Mouse (Mus musculus) lung, postnatal 36 days (tissue): ENCODE measurements around the gene Srrm3.

Experiments used
- DNase-seq: peaks from one replicate; pipeline ENCODE4 v3.0.0; 2022; ENCODE audit warnings: mixed read lengths

Srrm3 gene

DNA sequence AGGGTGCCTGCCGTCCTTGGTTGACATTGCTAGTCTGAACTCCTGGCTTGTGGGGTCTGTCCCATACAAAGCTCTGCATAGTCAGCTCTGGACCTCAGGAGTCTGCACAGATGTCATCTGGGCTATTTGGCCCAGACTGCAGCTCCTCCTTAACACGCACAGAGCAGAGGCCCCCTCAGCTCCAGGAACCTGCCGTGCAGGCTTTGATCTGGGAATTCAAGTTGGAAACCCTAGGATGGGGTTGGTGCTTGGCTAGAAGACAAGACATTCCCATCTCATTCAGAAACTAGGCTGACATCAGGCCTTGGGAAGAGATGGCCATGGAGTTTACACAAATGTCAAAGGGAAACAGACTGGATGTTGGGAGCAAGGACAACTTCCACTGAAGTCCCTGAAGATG lies 17.8 kb downstream of the Srrm3 start:
- no peak for DNase-seq

DNA sequence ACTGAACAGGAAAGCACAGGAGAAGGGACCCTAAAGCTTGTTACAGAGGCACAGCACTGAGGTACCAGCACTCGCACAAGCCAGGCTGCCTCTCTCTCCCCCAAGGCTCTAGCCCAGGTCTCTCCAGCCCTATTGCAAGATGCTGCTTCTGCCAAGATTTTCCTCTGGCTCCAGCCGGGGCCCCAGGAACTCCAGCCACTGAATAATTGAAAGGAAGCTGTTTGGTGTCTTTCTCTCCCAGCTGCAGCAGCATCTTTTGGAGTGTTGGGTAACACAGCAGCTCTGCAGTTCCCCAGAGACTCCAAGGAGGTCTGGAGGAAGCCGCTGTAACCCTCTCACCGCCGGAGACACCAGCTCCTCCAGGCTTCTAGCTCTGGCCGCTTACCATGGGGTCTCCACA lies 19.5 kb downstream of the Srrm3 start:
- no peak for DNase-seq

DNA sequence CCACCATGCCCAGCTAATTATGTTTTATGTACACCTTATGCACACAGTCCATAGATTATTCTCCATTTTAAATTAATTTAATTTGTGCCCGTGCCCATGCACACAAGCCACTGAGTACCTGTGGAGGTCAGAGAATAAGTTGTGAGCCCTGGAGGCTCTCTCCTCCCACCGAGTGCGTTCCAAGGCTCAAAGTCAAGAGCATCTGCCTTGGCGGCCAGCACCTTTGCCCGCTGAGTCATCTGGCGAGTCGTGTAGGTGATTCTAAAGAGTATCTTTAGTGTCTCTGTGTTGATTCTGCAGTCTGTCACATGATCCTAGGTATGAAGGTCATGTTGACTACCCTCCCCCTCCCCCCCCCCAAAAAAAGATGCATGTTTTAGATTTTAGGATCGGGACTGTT lies 22.7 kb downstream of the Srrm3 start:
- no peak for DNase-seq

DNA sequence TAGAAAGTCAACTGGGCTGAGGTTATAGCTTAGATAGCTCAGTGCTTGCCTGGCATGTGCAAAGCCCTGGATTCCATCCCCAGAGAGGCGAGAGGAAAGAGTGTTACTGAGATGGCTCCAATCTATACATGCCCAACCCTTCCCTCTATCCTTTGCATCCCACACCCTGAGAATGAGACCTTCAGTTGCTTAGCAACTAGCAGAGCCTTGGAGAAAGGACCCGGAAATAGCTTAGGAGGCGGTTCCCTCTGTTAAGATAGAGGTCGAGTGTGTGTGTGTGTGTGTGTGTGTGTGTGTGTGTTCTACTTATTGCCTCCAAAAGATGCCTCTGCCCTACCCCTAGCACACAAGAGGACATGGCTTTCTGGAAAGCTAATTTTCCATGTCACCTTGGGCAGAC lies 26.0 kb downstream of the Srrm3 start:
- DNase-seq, result no peak

DNA sequence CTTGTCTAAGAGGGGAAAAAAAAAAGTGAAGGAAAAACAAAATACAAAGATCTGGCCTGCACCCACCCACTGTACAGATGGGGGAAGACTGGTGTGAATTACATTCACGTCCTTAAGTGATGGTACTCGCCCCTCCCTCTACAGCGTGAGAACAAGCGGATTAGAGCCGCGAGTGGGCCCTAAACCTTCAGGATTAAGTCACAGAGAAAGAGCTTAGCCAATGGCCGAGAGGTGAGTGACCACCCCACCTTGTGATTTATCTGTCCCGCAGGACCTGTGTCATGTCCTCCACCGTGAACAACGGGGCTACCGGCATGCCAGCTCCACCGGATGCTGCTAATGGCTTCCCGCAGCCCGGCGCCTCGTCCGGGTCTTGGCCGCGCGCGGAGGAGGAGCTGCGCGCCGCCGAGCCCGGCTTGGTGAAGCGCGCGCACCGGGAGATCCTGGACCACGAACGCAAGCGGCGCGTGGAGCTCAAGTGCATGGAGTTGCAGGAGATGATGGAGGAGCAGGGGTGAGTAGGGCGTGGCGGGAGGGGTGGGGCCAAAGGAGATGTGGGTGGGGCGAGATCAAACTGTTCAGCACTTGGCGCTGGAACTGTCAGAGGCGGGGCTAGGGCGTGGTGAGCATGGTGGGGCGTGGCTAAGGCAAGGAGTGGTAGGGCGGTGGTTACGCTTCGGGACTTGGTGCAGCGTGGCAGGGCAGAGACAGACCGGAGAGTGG lies 28.2 kb downstream of the Srrm3 start:
- DNase-seq, result peak; percentile 39

DNA sequence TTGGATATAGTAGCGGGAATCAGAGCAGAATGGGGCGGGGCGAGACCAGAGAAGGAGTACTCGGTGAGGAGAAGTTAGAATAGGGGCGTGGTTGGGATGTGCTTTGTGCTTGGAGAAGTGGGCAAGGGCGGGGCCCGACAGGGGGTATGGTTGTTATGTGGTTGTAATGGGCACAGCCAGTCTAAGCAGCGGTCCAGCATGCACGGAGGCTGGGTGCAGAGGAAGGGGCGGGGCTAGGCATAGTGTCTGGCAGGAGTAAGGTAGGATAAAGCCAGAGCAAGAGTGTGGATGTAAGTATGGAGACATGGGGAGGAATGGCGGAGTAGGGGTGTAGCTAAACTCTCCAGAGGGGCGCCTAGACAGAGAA lies 28.8 kb downstream of the Srrm3 start:
- DNase-seq, result no peak

DNA sequence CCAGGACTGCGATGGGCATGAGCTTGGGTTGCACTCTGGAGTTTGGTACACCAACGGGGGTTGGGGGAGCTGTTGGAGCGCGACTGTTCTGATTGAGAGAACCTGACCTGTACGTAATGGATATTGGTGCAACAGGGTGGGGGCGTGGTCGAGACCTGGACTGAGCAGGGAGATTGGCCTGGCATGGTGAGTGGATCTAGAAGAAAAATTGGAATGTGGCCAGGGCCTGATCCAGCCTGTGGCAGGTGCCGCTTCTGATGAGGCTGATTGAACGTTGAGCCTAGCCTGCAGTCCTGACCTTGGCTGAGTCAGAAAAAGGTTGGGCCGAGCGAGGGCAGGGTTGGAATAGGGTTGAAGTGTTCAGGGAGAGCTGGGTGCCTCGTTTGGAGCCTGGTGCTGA lies 29.3 kb downstream of the Srrm3 start:
- DNase-seq, result no peak

DNA sequence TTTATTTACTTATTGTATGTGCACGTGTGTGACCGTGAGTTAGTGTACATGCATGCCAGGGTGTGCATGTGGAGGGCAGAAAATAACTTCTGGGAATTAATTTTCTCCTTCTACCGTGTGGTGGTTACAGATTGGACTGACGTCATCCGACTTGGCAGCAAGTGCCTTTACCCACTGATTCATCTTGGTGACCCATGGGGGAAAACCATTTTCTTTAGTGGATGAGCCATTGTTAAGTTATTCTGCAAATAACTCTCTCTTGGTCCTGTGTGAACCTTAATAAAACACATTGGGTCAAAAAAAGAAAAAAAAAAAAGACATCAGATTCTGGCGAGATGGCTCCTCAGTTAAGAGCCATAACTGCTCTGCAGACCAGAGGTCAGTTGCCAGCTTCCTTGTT lies 35.0 kb downstream of the Srrm3 start:
- no peak for DNase-seq

DNA sequence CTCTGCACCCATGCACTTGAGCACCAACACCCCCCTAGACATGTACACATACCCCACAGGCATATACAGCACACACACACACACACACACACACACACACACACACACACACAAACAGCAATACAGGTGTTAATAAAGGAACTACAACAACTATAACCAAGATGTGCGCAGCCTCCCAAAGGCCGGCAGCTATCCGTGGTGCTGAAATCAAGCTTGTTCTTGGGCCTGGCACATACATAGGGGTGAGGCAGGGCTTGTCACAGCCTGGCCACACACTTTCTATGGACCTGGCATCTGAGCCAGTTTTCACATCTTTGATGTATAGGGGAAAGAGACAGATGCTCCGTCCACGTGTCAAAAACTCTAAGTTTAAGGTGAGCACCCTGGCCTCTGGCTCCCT lies 36.7 kb downstream of the Srrm3 start:
- peak; percentile 33 for DNase-seq

DNA sequence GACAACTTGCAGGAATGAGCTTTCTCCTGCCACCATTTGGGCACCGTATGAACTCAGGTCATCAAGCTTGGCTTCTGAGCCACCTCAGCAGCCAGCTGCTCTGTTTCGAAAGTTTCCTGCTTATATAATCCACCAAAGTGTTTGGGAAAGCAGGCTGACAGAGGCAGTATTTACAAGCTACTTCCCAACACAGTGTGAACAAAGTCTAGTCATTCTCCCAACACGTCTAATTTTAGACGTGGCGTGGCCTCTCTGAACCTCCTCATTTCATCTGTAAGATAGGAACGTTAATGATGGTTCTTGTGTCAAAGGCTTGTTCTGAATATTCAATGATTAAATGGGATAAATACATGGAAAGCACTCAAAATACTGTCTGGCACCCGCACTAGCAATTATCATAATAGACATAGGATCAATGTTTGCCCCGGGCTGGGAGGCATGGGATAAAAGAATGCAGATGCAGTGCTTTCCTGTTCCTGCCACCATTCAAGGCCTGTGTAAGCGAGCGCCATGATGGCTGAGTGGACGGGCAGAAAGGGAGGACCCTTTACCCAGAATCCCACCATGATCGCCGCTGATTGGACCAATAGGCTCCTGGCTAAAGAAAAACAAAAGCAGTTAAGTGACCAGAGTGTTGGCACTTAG lies 39.1 kb downstream of the Srrm3 start:
- DNase-seq, result no peak

DNA sequence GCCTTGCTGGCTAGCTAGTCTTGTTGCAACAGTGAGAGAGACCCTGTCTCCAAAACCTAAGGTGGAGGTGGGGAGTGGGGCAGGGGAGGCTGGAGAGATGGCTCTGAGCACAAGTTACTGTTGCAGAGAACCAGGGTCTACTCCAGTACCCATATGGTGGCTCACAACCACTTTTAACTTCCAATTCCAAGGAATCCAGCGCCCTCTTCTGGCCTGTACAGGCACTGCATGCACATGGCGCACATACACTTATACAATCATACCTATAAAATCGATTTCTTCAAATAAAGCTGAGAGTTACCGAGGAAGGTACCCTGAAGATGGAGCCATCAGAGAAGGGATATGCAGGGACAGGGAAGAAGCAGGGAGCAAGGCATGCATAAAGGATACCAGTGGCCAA lies 40.8 kb downstream of the Srrm3 start:
- DNase-seq, result no peak

DNA sequence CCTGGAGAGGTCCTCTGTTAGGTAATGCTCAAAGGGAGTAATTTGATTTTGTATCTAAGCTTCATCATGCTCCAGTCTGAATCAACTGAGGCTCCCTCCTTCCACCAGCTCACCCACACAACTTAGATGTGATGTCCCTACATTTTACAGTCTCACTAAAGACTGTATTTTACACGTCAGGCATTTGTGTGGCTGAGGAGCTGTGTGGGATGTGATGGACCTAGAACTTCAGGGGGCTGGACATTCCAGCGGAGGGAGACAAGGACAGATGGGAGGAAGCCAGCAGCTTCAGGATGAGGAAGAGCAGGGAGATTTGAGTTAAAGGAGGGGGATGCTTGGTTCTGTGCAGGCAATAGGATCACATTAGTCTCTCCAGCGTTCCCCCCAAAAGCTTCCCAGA lies 41.2 kb downstream of the Srrm3 start:
- no peak for DNase-seq

DNA sequence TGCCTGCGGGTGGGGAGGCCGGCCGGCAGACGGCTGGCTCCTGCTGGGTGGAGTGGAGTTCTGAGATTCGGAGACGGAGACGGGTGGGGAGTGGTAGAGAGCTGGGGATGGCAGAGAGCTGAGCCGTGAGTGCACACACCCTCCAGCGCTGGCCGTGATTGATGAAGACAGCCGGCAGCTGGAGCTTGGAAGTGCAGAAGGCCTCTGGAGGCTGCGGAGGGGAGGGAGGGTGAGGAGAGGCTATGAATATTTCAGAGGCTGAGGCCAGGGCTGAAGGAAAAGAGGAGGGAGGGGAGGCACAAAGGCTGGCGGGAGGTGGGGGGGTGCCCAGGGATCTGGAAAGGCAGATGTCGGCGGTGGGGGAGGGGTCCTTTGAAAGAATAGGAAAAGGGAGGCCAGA lies 44.3 kb downstream of the Srrm3 start:
- no peak for DNase-seq

DNA sequence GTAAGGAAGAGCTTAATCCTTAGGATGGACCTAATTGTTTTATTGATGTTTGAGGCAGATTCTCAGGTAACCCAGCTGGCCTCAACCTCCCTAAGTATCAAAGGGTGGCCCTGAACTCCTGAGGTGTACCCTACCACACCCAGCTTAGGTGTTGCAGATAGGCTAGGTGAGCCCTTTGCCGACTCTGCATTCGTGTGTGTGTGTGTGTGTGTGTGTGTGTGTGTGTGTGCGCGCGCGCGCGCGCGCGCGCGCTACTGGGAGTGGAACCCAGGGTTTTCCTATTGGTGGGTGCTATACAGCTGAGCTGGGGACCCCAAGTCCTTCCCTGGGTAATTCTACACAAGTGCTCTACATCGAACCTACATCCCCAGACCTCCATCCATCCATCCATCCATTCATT lies 44.8 kb downstream of the Srrm3 start:
- DNase-seq, result no peak

DNA sequence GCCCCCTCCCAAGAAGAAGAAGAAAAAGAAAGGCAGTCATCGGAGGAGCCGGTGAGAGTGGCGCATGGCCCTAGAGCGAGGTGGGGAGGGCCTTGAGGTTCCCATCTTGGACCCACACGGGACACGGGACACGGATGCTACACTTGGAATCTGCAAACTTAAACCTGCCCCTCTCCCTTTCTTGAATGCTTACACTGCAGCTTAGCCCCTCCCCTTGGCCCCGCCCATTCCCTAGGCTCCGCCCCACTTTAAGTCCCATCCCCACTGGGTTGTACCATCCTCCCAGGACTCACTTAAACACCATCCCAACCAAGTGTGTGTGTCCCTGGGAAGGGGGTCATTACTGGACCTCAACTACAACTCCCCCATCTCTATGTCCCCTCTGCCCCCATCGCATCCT lies 45.7 kb downstream of the Srrm3 start:
- no peak for DNase-seq

DNA sequence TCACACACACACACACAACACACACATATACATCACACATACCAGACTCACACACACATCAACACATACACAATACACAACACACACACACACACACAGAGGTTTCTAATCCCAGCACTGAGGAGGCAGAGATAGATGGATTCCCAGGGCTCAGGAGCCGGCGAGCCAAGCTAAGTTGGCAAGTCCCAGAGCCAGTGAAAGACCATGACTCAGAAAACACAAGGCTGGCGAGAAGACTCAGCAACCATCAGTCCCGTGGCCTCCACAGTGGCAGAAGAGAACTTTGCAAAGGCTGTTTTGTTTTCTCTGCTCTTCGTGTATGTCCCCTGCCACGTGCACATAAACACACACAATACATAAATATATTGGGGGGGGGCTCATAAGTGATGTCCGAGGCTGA lies 47.0 kb downstream of the Srrm3 start:
- DNase-seq, result no peak

DNA sequence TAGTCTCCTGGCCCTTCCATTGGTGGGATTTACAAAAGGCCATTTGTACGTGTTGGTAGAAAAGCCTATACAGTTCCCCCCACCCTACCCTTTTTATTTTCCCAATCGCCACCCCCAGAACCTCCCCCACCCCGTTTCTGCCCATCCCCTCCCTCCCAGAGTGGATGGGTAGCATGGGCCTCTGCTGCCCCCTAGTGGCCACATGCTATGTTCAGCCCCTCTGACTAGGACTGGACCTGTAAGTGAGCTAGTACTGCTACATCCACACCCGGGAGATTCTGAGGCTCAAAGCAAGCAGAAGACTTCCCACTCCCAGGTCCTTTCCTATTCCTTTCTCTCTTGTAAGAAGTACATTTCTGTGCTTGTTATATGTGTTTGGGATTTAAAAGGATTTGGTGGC lies 48.5 kb downstream of the Srrm3 start:
- DNase-seq, result peak; percentile 84

DNA sequence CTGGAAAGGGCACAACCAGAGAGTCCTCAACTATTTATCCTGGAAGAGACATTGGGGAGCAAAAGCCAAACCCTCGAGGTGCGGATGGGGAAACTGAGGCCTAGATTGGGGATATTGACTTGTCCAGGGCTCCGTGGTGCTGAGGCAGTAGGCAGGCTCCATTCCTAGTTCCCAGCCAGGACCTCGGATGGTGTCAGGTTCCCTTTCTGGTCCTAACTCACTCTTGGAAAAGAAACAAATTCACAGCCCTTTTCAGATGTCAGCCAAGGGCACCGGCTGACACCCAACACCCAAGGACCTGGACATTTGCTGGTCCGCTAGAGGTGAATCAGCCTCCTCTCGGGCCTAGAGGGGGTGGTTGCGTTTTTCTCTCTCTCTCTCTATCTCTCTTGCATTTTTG lies 60.0 kb downstream of the Srrm3 start:
- DNase-seq, result no peak

DNA sequence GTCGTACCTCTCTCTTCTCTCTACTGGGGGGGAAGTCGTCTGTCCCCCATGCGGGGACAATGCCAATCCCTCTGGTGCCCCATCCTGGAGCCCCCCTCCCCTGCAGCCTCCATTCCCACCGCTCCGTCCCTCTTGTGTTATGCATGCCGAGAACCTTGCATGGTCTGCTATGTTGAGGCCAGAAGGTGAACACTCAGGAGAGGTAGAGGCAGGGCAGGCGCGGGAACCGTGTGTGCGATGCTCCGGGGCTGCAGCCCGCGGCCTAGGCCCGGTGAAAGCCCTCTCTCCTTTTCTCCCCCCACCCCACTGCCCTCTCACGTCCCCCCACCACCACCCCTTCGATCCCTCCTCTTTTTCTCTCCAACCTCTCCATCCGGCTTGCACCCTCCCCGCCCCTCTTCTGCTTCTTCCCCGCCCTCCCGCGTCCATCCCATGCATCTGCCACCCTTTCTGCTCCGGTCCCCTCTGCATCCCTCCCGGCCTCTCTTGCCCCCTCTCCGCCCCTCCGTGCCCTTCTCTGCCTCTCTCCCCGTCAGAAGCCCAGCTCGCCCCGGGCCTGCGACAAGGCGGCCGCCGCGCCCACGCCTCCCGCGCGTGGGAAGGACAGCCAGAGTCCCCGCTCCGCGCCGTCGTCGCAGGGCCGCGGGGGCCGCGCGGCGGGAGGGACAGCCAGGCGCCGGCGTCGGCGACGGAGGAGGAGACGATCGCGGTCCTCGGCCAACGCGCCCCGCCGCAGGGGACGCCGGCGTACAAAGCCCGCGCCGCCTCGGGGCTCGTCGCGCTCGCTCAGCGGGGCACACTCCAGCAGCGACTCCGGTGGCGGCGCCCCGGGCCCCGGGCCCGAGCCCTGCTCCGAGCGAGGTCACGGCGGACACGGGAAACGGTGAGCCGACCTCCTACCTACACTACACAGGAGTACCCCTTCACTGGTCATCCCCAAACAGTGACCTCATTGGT lies 61.2 kb downstream of the Srrm3 start:
- no peak for DNase-seq

DNA sequence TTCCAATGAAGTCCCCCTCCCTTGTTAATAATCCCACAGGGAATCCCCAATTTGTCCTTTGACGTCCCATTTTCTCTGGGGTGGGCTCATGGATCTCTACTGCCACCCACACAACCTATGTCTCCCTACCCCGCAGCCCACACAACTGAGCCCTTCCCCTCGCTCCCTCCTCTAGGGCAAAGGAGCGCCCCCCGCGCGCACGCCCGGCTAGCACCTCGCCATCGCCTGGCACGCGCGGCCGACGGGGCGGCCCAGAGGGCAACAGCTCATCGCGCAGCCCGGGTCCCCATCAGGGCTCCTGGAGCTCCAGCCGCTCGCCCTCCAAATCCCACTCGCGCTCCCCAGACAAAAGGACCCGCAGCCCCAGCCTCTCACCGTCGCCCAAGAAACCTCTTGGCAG lies 62.0 kb downstream of the Srrm3 start:
- DNase-seq, result no peak

DNA sequence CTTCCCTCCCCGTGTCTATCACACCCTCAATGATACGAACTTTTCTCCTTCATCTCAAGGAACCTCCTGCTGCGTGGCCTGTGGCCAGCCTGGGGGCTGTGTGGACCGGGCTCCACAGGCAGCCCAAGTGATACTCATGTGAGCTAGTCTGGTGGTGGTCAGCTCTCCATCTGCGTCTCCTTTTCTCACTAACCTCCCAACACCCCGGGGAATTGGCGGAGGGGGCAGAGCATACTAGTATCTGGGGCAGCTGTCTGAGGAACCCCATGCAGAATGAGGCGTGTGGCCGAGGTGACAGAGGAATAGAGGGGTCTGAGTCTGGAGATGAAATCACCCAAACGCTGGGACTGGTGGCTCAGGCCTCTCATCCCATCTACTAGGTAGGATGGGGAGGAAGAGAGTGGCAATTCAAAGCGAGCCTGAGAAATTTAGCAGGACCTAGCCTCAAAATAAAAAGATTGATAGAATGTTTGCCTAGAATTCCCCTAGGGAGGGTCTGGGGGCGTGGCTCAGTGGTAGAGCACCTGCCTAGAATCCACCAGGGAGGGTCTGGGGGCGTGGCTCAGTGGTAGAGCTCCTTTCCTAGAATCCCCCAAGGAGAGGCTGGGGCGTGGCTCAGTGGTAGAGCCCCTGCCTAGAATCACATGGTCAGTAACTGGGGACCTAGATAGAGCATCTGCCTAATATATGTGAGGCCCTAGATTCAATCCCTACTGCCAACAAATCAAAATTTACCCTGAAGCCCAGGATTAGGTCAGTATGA lies 63.2 kb downstream of the Srrm3 start:
- DNase-seq, result no peak

DNA sequence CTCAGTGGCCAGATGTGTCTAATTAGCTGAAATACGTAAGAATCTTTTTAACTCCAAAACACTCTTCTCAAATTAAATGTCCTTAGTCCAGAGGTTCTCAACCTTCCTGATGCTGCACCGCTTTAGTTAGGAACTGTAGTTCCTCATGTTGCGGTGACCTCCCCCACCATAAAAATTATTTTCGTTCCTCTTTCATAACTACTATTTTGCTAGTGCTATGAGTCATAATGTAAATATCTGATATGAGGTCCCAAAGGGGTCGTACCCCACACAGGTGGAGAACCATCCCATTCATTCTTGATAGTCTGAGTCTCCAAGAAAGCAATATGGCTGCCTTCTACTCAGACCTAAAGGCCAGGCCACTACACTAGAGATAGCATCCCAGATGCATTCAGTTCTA lies 63.8 kb downstream of the Srrm3 start:
- DNase-seq, result no peak

DNA sequence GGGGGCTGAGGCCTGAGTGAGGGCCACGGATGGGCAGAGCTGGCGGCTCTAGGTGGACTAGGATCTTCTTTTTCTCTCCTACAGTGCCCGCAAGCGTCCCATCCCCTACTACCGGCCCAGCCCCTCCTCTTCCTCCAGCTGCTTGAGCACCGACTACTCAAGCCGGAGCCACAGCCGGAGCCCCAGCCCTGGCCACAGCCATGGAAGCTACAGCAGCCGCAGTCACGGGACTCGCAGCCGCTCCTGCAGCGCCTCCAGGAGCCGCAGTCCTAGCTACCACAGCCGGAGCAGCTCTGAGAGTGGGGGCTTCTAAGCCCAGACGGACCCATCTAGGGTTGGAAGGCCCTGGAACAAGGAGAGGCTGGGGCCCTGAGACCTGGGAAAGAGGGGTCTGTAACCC lies 66.3 kb downstream of the Srrm3 start:
- DNase-seq, result no peak
